Mouse (Mus musculus) hindbrain, embryonic 10.5 days (tissue): Measurements from ENCODE around the gene Fam213b. TPM values are rescaled to one million over a fixed set of nuclear protein-coding genes. Genes with fewer than 3 reads are reported as not detected.

Source experiments
- DNase-seq: peaks from one replicate; pipeline ENCODE4 v3.0.0-alpha.2; 2017; ENCODE audit warnings: low spot score
- H3K27ac ChIP-seq: fragments of 300-500 bp; sonication (generic); 2 replicates; pipeline ENCODE4 v1.5.1; 2016; ENCODE audit warnings: mild to moderate bottlenecking, moderate library complexity
- H3K27me3 ChIP-seq: fragments of 300-500 bp; sonication (generic); 2 replicates; pipeline ENCODE4 v1.6.1; 2016; ENCODE audit warnings: mild to moderate bottlenecking; ENCODE audit not compliant: poor library complexity, insufficient read depth, severe bottlenecking
- H3K36me3 ChIP-seq: fragments of 300-500 bp; sonication (generic); 2 replicates; pipeline ENCODE4 v1.6.1; 2016; ENCODE audit warnings: mild to moderate bottlenecking, moderate library complexity
- H3K4me1 ChIP-seq: fragments of 300-500 bp; sonication (generic); replicated peaks from 2 replicates; pipeline ENCODE4 v1.6.1; 2016; ENCODE audit warnings: mild to moderate bottlenecking
- H3K4me3 ChIP-seq: fragments of 300-500 bp; sonication (generic); 2 replicates; pipeline ENCODE4 v1.5.1; 2016; ENCODE audit warnings: mild to moderate bottlenecking, moderate library complexity
- H3K9me3 ChIP-seq: fragments of 300-500 bp; sonication (generic); 2 replicates; pipeline ENCODE4 v1.6.1; 2016; ENCODE audit warnings: mild to moderate bottlenecking, moderate library complexity
- WGBS: fragments of 180-500 bp; shearing (Covaris S2); methylation state at CpG from one replicate; pipeline ENCODE4 v1.1.7; 2016; 5-methylcytosine and 5-hydroxymethylcytosine counted together
- polyA plus RNA-seq: library from polyadenylated mRNA; unstranded; fragments of >200 nt; fragmentation: Nextera tagmentation; extraction: Ambion mirVana; gene quantifications from 2 replicates; pipeline ENCODE4 v1.2.1, GENCODE M21; 2016

The Fam213b gene
- polyA plus RNA-seq, 1 experiment from 2014 or later = 51.5 TPM

DNA sequence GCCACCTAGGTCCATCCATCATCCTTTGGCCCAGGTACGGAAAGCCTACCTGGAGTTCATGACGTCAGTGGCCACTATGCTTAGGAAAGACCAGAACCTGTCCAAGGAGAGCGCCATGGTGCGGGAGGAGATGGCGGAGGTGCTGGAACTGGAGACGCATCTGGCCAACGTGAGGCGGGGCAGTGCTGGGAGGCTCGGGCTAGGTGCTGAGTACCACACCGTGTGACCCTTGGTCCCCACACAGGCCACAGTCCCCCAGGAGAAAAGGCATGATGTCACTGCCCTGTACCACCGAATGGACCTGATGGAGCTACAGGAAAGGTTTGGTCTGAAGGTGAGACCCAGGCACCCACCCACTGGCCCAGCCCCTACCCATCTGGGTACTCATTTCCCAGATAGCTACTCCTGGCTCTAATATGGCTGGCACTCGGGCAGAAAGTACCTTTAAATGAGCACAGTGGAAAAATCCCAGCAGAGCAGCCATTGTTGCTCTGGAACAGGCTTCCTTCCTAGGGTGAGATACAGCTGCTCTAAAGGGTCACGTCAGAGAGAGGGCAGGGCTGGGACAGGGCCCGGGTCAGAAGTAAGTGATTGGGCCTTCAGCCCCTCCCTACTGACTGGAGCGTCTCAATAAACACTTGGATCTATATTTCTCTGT lies 11.2 kb downstream of the Fam213b start:
- no peak for DNase-seq
- Histone ChIP-seq H3K4me3 (no peak overlapping the region), H3K36me3 (no peaks in the 10 kb centered on the region), H3K27me3 (0 out of 2 replicates have a peak, but pooled peaks cover 10% of the 10 kb centered on the region), H3K27ac (peak overlapping the region; percentile 78), H3K9me3 (no peaks in the 10 kb centered on the region), H3K4me1 (peaks cover 29% of the 10 kb centered on the region)
- 83% methylated on average over 15 of the region's 15 CpGs for WGBS

DNA sequence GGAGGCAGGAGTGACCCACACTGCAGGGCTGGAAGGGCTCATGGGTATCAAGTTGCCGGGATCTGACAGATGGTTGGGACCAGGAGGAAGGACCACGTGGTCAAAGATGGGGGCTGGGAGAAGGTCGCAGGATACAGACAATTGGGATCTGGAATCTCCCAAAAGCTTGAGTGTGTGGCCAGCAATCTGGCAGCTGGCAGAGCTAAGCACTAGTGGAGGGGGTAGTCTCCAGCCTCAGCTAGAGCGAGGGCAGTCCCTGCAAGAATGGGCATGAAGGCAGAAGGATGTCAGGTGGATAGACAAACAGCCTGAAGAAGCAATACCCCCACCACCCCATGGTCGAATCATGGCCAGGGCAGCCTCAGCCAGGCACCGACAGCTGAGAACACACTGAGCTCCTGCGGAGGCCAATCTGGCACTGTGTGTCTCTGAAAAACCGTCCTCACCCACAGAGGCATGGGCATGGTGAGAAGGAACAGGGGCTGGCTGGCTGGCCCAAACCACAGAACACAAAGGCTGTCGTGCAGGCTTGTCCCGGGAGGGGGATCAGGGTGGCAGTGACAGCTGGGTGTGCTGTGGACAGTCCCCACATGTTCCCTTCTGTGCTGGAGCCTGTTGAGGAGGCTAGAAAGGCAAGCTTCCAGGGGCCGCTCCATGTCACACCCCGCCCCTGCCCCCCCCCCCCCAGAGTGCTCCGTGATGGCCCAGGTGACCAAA lies 11.9 kb downstream of the Fam213b start:
- no peaks in the 10 kb centered on the region for H3K9me3 ChIP-seq
- 0 out of 2 replicates have a peak, but pooled peaks cover 10% of the 10 kb centered on the region for H3K27me3 ChIP-seq
- no peaks in the 10 kb centered on the region for H3K36me3 ChIP-seq
- peak overlapping the region; percentile 78 for H3K27ac ChIP-seq
- no peak overlapping the region for H3K4me3 ChIP-seq
- WGBS = 74% methylated on average over 13 of the region's 13 CpGs
- peaks cover 33% of the 10 kb centered on the region for H3K4me1 ChIP-seq
- peak; percentile 27 for DNase-seq

DNA sequence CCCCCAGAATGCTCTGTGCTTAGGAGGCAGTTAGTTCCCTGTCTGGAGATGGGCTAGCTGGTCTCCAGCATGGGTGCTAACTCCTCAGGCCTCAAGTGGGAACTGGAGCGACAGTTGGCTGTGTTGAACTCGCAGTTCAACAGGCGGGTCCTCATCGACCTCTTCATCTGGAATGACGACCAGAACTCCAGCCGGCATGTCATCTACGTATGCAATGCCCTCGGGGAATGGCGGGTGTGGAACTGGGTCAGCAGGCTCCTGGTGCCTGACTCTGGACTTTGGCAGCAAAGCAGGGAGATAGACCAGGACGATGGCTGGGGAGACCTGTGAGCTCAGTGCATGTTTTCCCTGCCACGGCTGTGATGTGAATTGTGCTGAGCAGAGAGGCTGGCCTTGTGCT lies 13.5 kb downstream of the Fam213b start:
- no peak for DNase-seq
- Histone ChIP-seq H3K9me3 (no peaks in the 10 kb centered on the region), H3K27ac (0 out of 2 replicates have a peak overlapping the region, but pooled peaks have one; percentile 0), H3K4me1 (peaks cover 39% of the 10 kb centered on the region), H3K27me3 (0 out of 2 replicates have a peak, but pooled peaks cover 10% of the 10 kb centered on the region), H3K4me3 (no peak overlapping the region), H3K36me3 (no peaks in the 10 kb centered on the region)
- 81% methylated on average over 11 of the region's 11 CpGs for WGBS

DNA sequence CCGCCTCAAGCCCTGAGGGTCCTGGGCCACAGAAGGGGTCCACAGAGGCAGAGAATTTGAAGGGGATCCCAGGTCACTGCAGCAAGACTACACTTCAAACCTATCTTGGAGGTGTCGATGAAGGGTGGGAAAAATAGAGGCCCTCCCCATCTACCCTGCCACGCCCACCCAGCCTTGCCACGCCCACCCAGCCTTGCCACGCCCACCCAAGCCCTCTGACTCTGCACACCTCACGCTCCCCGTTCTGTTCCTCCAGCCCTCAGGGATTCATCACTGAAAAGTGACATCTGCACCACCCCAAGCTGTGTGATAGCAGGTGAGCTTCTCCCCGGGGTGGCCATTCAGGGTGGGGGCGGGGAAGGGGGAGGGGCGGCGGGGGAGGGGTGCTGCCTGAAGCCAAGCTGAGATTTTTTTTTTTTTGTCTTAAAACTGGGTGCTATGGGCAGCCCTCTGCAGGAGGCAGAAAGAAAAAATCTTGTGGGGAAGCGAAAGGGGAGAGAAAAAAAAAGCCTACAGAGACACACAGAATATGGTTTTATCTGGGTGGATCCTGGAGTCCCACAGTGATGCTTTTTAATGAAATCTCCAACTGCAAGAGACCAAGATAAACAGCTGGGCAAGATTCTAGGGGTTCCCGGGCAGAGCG lies 16.8 kb downstream of the Fam213b start:
- H3K36me3 ChIP-seq = no peaks in the 10 kb centered on the region
- H3K27ac ChIP-seq = no peak overlapping the region; the same call in 1 of the 2 replicates
- DNase-seq = no peak
- no peaks in the 10 kb centered on the region for H3K9me3 ChIP-seq
- 0 out of 2 replicates have a peak, but pooled peaks cover 10% of the 10 kb centered on the region for H3K27me3 ChIP-seq
- no peak overlapping the region for H3K4me3 ChIP-seq
- H3K4me1 ChIP-seq = peaks cover 41% of the 10 kb centered on the region
- 32% methylated on average over 14 of the region's 14 CpGs for WGBS

DNA sequence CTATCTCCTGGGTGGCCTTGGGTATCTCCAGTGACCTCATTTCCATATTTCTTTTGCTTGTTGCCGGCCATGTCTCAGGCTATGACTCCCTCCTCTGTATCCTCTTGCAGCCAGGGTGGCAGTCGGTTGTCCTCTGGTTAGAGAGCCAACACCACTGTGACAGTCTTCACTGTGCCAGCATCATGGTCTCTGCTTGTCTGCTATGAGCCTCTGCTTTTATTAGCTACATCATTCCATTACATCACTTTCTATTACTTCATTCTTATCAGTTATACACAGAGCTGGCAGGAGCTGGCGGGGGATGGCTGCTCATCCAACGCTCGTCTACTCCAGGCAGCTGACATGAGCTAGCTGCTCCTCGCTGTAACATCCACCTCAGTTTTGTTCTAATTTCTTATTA lies 18.2 kb downstream of the Fam213b start:
- H3K4me1 ChIP-seq = peaks cover 37% of the 10 kb centered on the region
- 88% methylated on average over 6 of the region's 6 CpGs for WGBS

DNA sequence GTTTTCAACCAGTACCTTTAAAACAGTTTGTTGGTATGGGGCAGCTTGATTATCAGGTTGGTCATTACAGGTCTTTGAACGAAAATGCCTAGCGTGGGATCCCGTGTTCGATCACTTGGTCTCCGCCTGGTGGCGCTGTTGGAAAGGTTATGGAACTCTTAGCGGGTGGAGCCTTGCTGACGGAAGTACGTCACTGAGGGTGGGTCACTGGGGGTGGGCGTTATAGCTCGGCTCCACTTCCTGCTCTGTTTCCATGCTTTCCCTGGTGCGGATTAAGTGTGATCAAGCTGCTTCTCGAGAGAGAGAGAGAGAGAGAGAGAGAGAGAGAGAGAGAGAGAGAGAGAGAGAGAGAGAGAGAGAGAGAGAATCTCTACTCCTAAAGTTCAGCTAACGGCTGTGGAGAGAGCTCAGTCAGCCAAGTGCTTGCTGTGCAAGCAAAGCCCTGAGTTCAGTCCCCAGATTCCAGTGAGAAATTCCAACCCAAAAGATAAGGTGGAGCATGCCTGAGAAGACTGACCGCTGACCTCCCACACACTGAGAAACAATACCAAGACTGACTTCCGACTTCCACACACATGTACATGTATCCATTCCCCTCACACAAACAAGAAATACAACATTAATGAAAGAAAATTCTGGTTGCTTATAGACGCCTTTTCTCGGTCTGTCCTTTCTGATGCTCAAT lies 20.9 kb downstream of the Fam213b start:
- 0 out of 2 replicates have a peak, but pooled peaks cover 3% of the 10 kb centered on the region for H3K27me3 ChIP-seq
- H3K27ac ChIP-seq = peak overlapping the region; percentile 87
- no peaks in the 10 kb centered on the region for H3K36me3 ChIP-seq
- peaks cover 27% of the 10 kb centered on the region for H3K4me1 ChIP-seq
- H3K4me3 ChIP-seq = peak overlapping the region; percentile 55
- 13% methylated on average over 18 of the region's 18 CpGs for WGBS
- no peaks in the 10 kb centered on the region for H3K9me3 ChIP-seq
- DNase-seq = peak; percentile 94

More for the DNA sequence above, 18.2 kb downstream of the Fam213b start:
- no peak for DNase-seq
- Histone ChIP-seq H3K9me3 (no peaks in the 10 kb centered on the region), H3K27ac (no peak overlapping the region), H3K4me3 (no peak overlapping the region), H3K27me3 (0 out of 2 replicates have a peak, but pooled peaks cover 10% of the 10 kb centered on the region), H3K36me3 (no peaks in the 10 kb centered on the region)

DNA sequence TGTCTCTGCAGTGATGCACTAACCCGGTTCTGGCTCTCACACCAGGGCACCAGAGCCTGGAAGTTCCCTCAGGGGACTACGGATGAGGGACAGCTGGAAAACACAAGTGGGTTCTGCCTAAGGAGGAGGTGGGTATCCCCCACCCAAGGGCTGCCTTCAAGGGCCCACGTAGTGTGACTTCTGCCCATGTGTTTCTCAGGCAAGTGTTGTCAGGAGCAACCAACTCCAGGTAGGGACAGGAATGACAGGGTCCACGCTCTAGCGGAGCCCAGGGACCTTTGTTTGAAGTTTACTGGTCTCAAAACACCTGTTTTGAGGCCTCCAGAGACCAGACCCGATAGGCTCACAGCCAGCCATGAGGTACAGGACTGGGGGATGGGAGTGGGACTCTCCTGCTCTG lies 25.7 kb downstream of the Fam213b start:
- Histone ChIP-seq H3K4me3 (no peak overlapping the region), H3K36me3 (no peaks in the 10 kb centered on the region), H3K4me1 (peaks cover 26% of the 10 kb centered on the region), H3K9me3 (no peaks in the 10 kb centered on the region), H3K27me3 (peaks cover 42% of the 10 kb centered on the region), H3K27ac (no peak overlapping the region)
- no peak for DNase-seq
- WGBS = 74% methylated on average over 6 of the region's 6 CpGs

DNA sequence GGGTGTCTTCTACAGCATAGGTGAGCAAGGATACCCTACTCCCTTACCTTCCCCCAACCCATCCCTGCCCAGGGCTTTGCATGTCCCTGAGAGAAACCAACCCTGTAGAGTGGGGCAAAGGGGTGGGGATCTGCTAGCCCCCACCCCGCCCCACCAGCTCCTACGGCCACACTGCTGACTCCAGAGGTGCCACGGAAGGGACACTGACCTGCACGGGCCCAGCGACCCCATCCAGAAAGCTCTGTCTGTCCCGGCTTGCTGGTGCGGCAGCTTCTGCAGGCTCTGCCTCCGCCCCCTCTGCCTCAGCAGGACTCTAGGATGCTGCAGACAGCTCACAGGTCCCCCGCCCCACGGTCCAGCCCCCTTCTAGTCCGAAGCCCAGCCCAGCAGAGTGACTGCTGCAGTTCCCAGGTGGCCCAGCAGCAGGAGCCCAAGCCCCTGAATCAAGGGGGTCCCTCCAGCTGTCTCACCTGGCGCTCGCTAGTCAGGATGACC lies 27.1 kb downstream of the Fam213b start:
- Histone ChIP-seq H3K4me3 (peak overlapping the region; percentile 37), H3K9me3 (no peaks in the 10 kb centered on the region), H3K36me3 (no peaks in the 10 kb centered on the region), H3K4me1 (peaks cover 22% of the 10 kb centered on the region), H3K27me3 (peaks cover 44% of the 10 kb centered on the region), H3K27ac (peak overlapping the region; percentile 64)
- peak; percentile 62 for DNase-seq
- 2% methylated on average over 13 of the region's 13 CpGs for WGBS

DNA sequence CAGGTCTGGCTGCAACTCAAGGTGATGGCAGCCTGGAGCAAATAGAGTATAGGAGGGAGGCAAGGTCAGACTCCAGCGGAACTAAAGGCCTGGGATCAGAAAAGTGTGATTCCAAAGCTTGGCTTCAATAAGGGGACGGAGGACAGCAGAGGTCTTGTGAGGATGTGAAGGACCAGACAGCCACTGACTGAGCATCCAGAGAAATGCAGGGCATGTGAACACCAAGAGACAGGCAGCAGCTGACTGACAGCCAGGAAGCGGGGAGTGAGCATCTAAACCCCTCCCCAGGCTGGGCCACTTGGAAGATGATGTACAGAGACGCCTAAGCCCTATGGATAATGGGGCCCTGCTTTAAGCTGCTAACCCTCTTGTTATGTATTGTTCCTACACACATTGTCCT lies 28.2 kb downstream of the Fam213b start:
- 77% methylated on average over 4 of the region's 4 CpGs for WGBS
- peaks cover 44% of the 10 kb centered on the region for H3K27me3 ChIP-seq
- H3K4me1 ChIP-seq = peaks cover 22% of the 10 kb centered on the region
- H3K4me3 ChIP-seq = no peak overlapping the region
- no peak for DNase-seq
- H3K9me3 ChIP-seq = no peaks in the 10 kb centered on the region
- H3K36me3 ChIP-seq = no peaks in the 10 kb centered on the region
- no peak overlapping the region for H3K27ac ChIP-seq

DNA sequence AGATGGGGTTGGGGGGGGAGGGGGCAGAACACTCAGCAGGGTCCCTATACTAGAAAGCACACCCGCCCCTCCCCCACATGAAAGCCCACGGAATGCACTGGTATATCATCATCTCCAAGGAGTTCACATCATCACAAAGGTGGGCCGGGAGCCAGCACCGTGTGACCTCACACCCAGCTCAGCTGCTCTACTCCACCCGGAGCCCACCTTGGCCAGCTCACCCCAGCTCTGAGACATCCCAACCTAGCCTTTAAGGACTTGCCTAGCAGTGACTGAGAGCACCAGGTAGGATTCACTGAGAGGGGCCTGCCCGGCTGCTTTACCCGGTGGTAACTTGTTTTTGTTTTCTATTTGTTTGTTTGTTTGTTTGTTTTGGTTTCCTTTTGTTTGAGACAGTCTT lies 29.5 kb downstream of the Fam213b start, which contains the start of gene Mmel1:
TSS of gene Mmel1 (plus strand) at position 146 of the 400 bp plus-strand sequence.
- H3K27me3 ChIP-seq = peaks cover 44% of the 10 kb centered on the region
- 86% methylated on average over 7 of the region's 7 CpGs for WGBS
- no peaks in the 10 kb centered on the region for H3K9me3 ChIP-seq

DNA sequence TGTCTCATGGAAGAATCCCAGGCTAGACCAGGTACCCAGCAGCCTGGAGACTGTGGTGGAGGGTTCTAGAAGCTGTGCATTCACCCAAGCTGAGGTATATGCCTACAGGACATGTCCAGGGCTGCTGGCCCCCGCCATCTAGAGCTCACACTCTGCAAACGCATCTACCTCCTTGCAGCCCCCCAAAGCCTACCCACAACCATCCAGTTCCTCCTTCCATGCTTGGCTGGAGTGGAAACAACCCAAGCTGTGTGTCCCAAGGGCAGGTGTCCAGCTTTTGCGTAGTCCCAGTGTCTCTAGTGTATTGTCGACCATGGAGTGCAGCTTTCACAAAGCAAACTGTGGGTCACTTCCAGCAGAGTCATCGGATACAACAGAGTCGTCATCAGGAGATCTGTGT lies 31.7 kb downstream of the Fam213b start:
- H3K27me3 ChIP-seq = peaks cover 39% of the 10 kb centered on the region
- DNase-seq = no peak
- no peak overlapping the region for H3K4me3 ChIP-seq
- H3K27ac ChIP-seq = no peak overlapping the region
- H3K4me1 ChIP-seq = peaks cover 43% of the 10 kb centered on the region
- H3K9me3 ChIP-seq = no peaks in the 10 kb centered on the region
- 85% methylated on average over 6 of the region's 6 CpGs for whole genome bisulfite sequencing
- H3K36me3 ChIP-seq = no peaks in the 10 kb centered on the region

More for the DNA sequence above, 29.5 kb downstream of the Fam213b start, which contains the start of gene Mmel1:
- no peak for DNase-seq
- Histone ChIP-seq H3K4me1 (peaks cover 35% of the 10 kb centered on the region), H3K27ac (no peak within 1 kb of the TSS), H3K36me3 (no peaks in the 10 kb centered on the region), H3K4me3 (no peak within 1 kb of the TSS)

DNA sequence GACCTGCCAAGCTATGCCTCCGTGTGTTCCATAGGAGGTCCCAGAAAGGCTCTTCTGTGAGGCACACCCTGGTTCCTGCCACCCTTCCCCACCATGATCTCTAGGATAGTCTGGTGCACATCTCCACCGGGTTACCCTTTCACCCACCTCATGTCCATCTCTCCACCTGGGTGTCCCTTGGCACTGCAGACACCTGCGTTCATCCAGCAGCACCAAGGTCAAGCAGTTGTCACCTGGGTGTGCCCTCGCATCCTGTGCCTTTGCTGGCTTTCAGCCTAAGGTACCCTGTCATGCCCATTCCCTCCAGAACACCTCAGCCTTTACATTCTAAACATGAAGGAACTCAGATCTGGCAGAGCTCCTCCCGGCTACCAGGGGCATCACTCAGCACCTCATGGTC lies 32.5 kb downstream of the Fam213b start:
- 88% methylated on average over 5 of the region's 5 CpGs for WGBS
- peaks cover 39% of the 10 kb centered on the region for H3K27me3 ChIP-seq
- no peak for DNase-seq

More for the DNA sequence above, 32.5 kb downstream of the Fam213b start:
- H3K4me3 ChIP-seq = no peak overlapping the region
- no peaks in the 10 kb centered on the region for H3K36me3 ChIP-seq
- peaks cover 35% of the 10 kb centered on the region for H3K4me1 ChIP-seq
- H3K27ac ChIP-seq = no peak overlapping the region
- H3K9me3 ChIP-seq = no peaks in the 10 kb centered on the region
